Mouse (Mus musculus): Measurements from ENCODE around the gene Pus1.
"Not testable (repeated sequence)": the region's sequence is repeated elsewhere in the genome, so short reads cannot be mapped to it uniquely, and the experiment has no call there.

Gene Pus1

GRCm38 (mm10) chr5:110780761-110781528 is 486 bp upstream of the Pus1 start:
- DNase-seq, result peak; percentile 43

GRCm38 (mm10) chr5:110779276-110779997 is 1.0 kb downstream of the Pus1 start:
- DNase-seq, result peak; percentile 33

- DNase-seq, result no peak
These were observed 2.2 kb downstream of the Pus1 start for GRCm38 (mm10) chr5:110778263-110778662.

- DNase-seq, result no peak
These were observed 4.3 kb downstream of the Pus1 start for GRCm38 (mm10) chr5:110776141-110776540.

DNA sequence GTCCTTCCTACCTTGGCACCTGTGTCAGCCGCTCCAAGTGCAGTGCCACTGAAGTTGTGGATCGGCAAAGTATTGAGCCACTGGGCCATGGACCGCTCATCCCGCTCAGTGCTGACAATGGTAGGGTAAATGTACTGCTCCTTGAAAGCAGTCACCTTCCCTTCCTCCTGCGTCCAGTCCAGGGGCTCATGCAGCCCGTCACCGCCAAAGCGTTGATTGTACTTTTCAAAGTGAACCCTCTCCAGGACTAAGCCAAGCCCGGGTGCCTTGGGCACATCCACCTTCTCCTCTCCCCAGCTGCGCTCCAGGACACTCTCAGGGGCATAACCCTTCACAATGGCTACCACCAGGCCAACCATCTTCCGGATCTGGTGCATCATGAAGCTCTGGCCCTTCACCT is 5.9 kb downstream of the Pus1 start:
- no peak for DNase-seq

DNA sequence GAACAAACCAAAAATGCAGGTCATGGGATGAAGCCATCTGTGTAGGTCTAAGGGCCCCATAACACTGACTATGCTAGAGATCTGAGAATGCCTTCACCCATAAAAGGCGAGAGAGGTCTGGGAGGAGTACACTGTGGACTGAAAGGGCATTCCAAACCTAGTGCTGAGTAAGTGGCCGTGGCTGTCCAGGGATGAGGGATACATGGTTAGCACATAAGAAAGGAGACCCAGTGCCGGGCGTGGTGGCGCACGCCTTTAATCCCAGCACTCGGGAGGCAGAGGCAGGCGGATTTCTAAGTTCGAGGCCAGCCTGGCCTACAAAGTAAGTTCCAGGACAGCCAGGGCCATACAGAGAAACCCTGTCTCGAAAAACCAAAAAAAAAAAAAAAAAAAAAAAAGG is 7.5 kb downstream of the Pus1 start:
- not testable (repeated sequence) for DNase-seq

- DNase-seq, result peak; percentile 100
These were observed 9.9 kb downstream of the Pus1 start, which contains the start of gene Ep400 for GRCm38 (mm10) chr5:110770448-110771158. TSS of gene Ep400 (minus strand) at chr5:110770717.

DNA sequence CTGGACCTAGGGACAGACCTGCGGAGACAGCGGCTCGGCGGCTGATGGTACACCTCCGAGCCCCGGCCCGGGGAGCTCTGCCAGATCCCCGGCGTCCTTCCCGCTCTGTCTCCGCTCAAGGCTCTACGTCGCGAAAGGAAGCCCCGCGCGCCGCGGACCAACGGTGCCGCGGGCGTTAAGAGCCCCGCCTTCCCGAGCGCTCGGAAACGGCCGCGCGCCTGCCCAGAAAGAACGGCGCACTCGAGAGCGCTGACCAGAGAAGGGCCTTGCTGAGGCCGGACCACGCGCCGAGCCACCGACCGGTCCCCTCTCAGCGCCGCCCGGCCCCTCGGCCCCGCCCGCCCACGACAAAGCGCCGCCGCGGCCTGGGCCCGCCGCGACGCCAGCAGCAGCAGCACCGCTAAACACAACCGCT is 10.4 kb downstream of the Pus1 start:
- DNase-seq, result no peak

DNA sequence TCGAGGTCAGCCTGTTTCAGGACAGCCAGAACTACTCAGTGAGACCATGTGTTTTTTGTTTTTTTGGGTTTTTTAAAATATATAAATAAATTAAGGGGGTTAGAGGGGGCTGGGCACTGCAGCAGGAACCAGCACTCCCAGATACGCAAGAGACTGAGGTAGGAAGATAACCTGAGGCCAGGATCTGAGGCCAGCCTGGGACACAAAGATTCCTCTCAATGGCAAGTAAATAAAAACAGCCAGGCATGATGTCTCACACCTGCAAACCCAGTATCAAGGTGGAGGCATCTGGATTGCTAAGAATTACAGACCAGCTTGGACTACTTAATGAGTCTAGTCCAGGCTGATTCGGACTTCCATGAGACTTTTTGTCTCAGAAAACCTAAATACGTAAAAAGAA is 11.2 kb downstream of the Pus1 start:
- DNase-seq, result no peak

GRCm38 (mm10) chr5:110763890-110764289 is 16.6 kb downstream of the Pus1 start:
- DNase-seq, result no peak

DNA sequence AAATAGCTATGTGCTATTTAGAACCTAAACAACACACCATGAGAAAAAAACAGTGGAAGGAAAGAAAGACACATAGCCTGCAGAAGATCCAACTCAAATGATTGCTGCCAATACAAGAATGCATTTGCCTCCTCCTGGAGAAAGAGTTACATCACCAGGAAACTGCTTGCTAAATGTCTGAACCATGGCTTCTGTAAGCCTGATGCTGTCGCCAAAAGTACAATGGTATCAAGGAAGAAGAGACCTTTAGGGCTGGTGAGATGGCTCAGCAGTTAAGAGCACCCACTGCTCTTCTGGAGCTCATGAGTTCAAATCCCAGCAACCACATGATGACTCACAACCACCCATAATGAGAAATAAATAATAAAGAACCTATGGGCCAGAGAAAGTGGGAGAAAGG is 35.4 kb downstream of the Pus1 start:
- DNase-seq, result no peak

- no peak for DNase-seq
These were observed 40.8 kb downstream of the Pus1 start for GRCm38 (mm10) chr5:110739496-110740275.

DNA sequence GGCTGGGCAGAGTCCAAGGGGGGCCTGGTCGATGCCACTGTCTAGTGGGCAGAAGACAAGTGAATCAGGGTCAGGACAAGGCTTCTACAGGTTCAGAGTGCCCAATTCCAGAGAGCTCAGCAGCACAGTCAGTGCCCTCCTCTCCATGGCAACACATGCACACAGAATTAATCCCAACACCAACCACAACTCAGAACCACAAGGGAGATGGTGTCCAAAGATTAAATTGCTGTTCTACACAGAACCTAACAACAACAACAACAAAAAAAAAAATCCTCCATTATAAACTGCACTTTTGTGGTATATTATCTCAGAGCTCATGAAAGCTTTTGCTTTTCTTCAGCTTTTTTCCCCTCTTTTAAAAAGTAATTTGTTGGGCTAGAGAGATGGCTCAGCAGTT is 44.9 kb downstream of the Pus1 start:
- no peak for DNase-seq

- no peak for DNase-seq
These were observed 47.1 kb downstream of the Pus1 start for GRCm38 (mm10) chr5:110733231-110733823.

DNA sequence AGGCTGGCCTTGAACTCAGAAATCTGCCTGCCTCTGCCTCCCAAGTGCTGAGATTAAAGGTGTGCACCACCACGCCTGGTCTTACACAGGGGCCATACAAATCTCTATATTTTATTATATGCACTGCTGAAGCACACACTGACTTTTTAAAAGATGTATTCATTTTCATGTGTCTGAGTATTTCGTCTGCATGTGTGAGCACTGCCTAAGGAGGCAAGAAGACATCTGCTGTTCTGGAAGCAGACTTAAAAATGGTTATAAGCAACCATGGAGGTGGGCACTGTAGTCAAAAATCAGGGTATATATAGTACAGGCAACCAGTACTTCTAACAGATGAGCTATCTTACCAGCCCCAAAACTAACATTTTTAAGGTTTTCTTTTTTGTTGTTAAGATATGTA is 49.2 kb downstream of the Pus1 start:
- no peak for DNase-seq

GRCm38 (mm10) chr5:110727850-110728249 is 52.6 kb downstream of the Pus1 start:
- no peak for DNase-seq

Measured in cerebellum, adult 11 months (tissue).